Mouse (Mus musculus): ENCODE measurements around the gene Hsdl2. TPM values are rescaled to one million over a fixed set of nuclear protein-coding genes. Genes with fewer than 3 reads are reported as not detected.

Gene Hsdl2
- polyA plus RNA-seq, 1 experiment from 2014 or later: 61.6 TPM

DNA sequence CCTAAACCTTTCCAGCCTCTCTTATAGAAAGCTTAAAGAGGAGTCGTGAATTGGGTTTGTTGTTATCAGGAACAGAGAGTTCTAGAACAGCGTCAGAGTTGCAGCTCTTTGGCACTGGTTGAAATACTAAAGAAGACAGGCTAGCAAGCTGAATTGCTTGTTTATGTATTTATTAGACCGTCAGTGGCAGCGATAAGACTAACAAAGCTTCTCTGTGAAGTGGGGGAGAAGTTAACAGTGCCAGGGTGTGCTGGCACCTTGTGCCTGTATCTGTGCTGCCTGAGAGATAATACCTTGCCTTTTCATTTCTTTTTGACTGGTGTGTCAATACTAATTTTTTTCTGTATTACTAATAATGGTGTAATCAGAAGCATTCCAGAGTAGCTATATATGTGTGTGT, 46.9 kb downstream of the Hsdl2 start:
- Histone ChIP-seq H3K36me3 (replicated peaks; ENCODE audit: insufficient read depth, low read length) (no peaks in the 10 kb centered on the region), H3K4me2 (ENCODE audit: low read depth, low read length) (no peak overlapping the region), H3K27me3 (ENCODE audit: insufficient read depth, low read length) (no peaks in the 10 kb centered on the region), H3K9ac (replicated peaks) (no peak overlapping the region), H3K27ac (ENCODE audit: low read depth) (no peak overlapping the region), H3K4me3 (ENCODE audit: low read depth, low read length) (no peak overlapping the region), H3K9me3 (ENCODE audit: low read length) (no peaks in the 10 kb centered on the region), H3K4me1 (ENCODE audit: insufficient read depth) (peaks cover 15% of the 10 kb centered on the region; the same call in 1 of the 2 replicates)
- no peak for DNase-seq
- no peak for TF ChIP-seq CTCF (IDR thresholded peaks at IDR 0.05; ENCODE audit: low read depth)
- no peak for TF ChIP-seq EP300 (IDR thresholded peaks at IDR 0.05; ENCODE audit: low read depth)
- no peak for ATAC-seq
- 63% methylated on average over 4 of the region's 4 CpGs for WGBS (ENCODE audit: insufficient replicate concordance)

DNA sequence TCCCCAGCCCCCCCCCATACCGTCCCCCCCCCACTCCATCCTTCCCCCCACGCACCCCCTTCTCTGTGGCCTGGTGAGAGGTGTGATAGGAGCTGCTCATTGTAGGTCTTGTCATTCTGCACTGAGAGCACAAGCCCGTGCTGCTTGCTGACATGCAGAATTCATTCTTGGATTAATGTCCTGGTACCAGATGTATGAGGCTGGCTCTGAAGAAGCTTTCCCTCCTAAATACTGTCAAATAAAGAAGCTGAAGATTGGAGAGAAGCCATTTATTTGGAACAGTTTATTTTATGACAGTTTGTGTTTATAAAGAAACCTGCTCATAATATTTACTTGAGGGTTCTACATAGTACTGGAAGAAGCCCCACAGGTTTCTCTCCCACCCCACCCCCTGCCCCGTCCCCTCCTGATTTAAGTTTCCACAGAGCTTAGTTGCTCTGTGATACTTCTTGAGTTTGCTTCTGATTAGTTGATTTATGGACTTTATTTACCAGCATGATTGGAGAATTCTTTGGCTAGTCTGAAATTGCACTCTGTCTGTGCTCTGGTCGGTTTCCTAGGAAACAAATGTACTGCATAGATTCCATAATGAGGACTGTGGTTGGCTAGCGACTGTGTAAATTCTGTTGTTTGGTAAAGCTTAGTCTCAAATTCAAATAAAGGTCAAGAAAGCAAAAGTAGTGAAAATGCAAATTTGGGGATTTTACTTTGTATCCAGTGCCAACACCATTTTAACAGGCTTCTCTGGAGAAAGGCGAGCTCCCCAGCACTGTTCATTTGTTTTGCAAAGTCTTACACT, 47.9 kb downstream of the Hsdl2 start:
- WGBS (ENCODE audit: insufficient replicate concordance): 50% methylated on average over 7 of the region's 7 CpGs
- Histone ChIP-seq H3K27ac (ENCODE audit: low read depth) (no peak overlapping the region), H3K9me3 (ENCODE audit: low read length) (no peaks in the 10 kb centered on the region), H3K4me2 (ENCODE audit: low read depth, low read length) (no peak overlapping the region), H3K27me3 (ENCODE audit: insufficient read depth, low read length) (no peaks in the 10 kb centered on the region), H3K4me3 (ENCODE audit: low read depth, low read length) (no peak overlapping the region), H3K4me1 (ENCODE audit: insufficient read depth) (peaks cover 15% of the 10 kb centered on the region; the same call in 1 of the 2 replicates), H3K36me3 (replicated peaks; ENCODE audit: insufficient read depth, low read length) (no peaks in the 10 kb centered on the region), H3K9ac (replicated peaks) (no peak overlapping the region)
- DNase-seq: no peak
- no peak for ATAC-seq
- TF ChIP-seq EP300 (IDR thresholded peaks at IDR 0.05; ENCODE audit: low read depth): no peak
- TF ChIP-seq CTCF (IDR thresholded peaks at IDR 0.05; ENCODE audit: low read depth): no peak

DNA sequence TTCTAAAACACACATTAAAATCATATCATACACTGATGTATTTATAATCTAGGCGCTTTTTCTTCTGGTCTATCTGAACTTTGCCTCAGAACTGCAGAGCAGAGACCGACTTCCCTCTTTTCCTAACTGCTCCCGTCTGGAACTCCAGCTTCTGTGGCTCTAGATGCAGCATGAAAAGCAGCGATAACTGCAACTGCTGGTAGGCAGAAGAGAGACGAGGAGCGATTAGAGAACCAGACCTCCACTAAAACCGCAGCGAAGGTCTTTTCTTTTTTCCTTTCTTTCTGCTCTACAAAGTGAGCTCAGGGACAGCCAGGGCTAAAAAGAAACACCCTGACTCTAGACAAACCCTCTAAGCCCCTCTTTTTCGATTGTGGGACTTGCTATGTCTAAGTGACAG, 48.8 kb downstream of the Hsdl2 start:
- Histone ChIP-seq H3K9ac (replicated peaks) (no peak overlapping the region), H3K4me1 (ENCODE audit: insufficient read depth) (peaks cover 15% of the 10 kb centered on the region; the same call in 1 of the 2 replicates), H3K4me2 (ENCODE audit: low read depth, low read length) (no peak overlapping the region), H3K27ac (ENCODE audit: low read depth) (no peak overlapping the region), H3K36me3 (replicated peaks; ENCODE audit: insufficient read depth, low read length) (no peaks in the 10 kb centered on the region), H3K27me3 (ENCODE audit: insufficient read depth, low read length) (no peaks in the 10 kb centered on the region), H3K9me3 (ENCODE audit: low read length) (no peaks in the 10 kb centered on the region), H3K4me3 (ENCODE audit: low read depth, low read length) (no peak overlapping the region)
- DNase-seq: no peak
- TF ChIP-seq EP300 (IDR thresholded peaks at IDR 0.05; ENCODE audit: low read depth) (no peak), CTCF (IDR thresholded peaks at IDR 0.05; ENCODE audit: low read depth) (no peak)
- ATAC-seq: no peak
- WGBS (ENCODE audit: insufficient replicate concordance): 50% methylated on average over 9 of the region's 9 CpGs

DNA sequence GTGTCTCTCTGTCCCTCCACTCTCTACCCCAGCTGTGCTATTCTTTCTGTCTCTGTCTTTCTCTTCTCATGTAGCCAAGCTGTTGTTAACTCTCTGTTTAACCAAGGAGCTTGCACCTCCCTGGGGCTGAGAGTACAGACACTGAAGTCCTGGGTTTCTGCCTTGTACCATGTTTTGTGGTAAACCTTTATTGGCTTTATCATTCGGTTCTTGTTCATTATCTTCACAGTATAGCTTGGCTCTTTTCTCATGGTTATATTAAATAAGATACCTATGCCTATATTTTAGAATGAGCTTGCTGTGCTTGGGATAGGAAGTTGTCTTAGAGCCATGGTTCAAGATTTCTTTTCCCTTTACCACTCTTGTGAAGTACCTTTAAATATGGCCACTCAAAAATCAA, 53.2 kb downstream of the Hsdl2 start:
- Histone ChIP-seq H3K36me3 (replicated peaks; ENCODE audit: insufficient read depth, low read length) (no peaks in the 10 kb centered on the region), H3K9ac (replicated peaks) (no peak overlapping the region), H3K4me2 (ENCODE audit: low read depth, low read length) (no peak overlapping the region), H3K4me3 (ENCODE audit: low read depth, low read length) (no peak overlapping the region), H3K9me3 (ENCODE audit: low read length) (no peaks in the 10 kb centered on the region), H3K27ac (ENCODE audit: low read depth) (no peak overlapping the region), H3K27me3 (ENCODE audit: insufficient read depth, low read length) (no peaks in the 10 kb centered on the region), H3K4me1 (ENCODE audit: insufficient read depth) (peaks cover 8% of the 10 kb centered on the region)
- ATAC-seq: no peak
- no peak for DNase-seq
- 52% methylated on average over 1 of the region's 1 CpGs for WGBS (ENCODE audit: insufficient replicate concordance)
- TF ChIP-seq EP300 (IDR thresholded peaks at IDR 0.05; ENCODE audit: low read depth) (no peak), CTCF (IDR thresholded peaks at IDR 0.05; ENCODE audit: low read depth) (no peak)

DNA sequence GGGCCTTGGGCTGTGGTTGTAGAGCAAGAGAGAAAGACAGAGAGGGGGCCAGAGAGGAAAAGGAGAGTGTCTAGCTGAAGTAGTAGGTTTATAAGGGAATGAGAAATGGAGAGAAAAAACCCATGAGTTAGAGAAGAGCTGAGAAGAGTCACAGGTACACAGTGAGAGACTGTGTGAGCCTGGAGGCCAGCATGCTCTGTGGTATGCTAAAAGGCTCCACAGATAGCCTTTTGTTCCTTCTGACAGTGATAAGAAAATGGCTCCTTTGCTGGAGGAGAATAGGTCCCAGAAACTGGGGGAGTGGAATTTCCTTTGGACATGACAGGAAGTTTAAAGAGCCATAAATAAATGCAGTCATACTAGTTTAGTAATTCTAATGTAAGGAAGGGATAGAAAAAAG, 57.8 kb downstream of the Hsdl2 start:
- no peak overlapping the region for H3K4me2 ChIP-seq (ENCODE audit: low read depth, low read length)
- no peak for TF ChIP-seq CTCF (IDR thresholded peaks at IDR 0.05; ENCODE audit: low read depth)
- TF ChIP-seq EP300 (IDR thresholded peaks at IDR 0.05; ENCODE audit: low read depth): no peak
- H3K36me3 ChIP-seq (replicated peaks; ENCODE audit: insufficient read depth, low read length): no peaks in the 10 kb centered on the region
- H3K27me3 ChIP-seq (ENCODE audit: insufficient read depth, low read length): no peaks in the 10 kb centered on the region
- H3K4me3 ChIP-seq (ENCODE audit: low read depth, low read length): no peak overlapping the region
- H3K27ac ChIP-seq (ENCODE audit: low read depth): no peak overlapping the region
- H3K9ac ChIP-seq (replicated peaks): no peak overlapping the region
- no peaks in the 10 kb centered on the region for H3K9me3 ChIP-seq (ENCODE audit: low read length)
- no peak for ATAC-seq
- H3K4me1 ChIP-seq (ENCODE audit: insufficient read depth): peaks cover 19% of the 10 kb centered on the region
- no peak for DNase-seq

DNA sequence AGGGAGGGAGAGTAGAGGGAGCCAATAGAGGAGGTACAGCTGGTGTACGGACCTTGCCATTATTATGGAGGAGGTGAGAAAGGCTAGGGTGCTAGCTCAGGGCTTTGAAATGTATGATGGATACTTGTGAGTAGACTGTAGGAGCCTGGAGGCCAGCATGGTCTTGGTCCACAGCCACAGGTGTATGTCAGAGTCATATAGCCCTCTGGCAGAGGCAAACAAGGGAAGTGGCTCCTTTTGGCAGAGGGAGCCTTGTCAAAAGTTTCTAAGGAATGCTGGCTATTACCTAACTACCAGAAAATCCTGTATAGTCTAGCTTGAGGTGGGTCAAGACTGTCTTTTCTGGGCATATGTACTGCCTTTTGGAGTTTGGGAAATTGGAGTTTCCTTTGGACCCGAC, 59.4 kb downstream of the Hsdl2 start:
- H3K4me1 ChIP-seq (ENCODE audit: insufficient read depth): peaks cover 18% of the 10 kb centered on the region
- no peak overlapping the region for H3K4me2 ChIP-seq (ENCODE audit: low read depth, low read length)
- 90% methylated on average over 2 of the region's 2 CpGs for WGBS (ENCODE audit: insufficient replicate concordance)
- TF ChIP-seq CTCF (IDR thresholded peaks at IDR 0.05; ENCODE audit: low read depth): no peak
- H3K9ac ChIP-seq (replicated peaks): no peak overlapping the region
- H3K36me3 ChIP-seq (replicated peaks; ENCODE audit: insufficient read depth, low read length): no peaks in the 10 kb centered on the region
- no peaks in the 10 kb centered on the region for H3K9me3 ChIP-seq (ENCODE audit: low read length)
- no peak overlapping the region for H3K4me3 ChIP-seq (ENCODE audit: low read depth, low read length)
- H3K27ac ChIP-seq (ENCODE audit: low read depth): no peak overlapping the region
- H3K27me3 ChIP-seq (ENCODE audit: insufficient read depth, low read length): no peaks in the 10 kb centered on the region
- ATAC-seq (no peak), DNase-seq (no peak)

All from liver, postnatal 0 days (tissue).